Mouse (Mus musculus) ES-E14 (cell line): ENCODE data around the gene Psmb8. TPM values are rescaled to one million over a fixed set of nuclear protein-coding genes. Genes with fewer than 3 reads are reported as not detected.

ENCODE experiments used
- DNase-seq: peaks from one replicate; pipeline ENCODE4 v3.0.0-alpha.2; 2013; ENCODE audit warnings: low read depth, low spot score
- H3K27ac ChIP-seq: 2 replicates; pipeline ENCODE4 v1.5.1; 2012; ENCODE audit warnings: low read depth, mild to moderate bottlenecking, low read length, moderate library complexity, mixed read lengths; ENCODE audit not compliant: poor library complexity, insufficient read depth, severe bottlenecking
- H3K36me3 ChIP-seq: 2 replicates; pipeline ENCODE4 v1.6.1; 2012; ENCODE audit warnings: mild to moderate bottlenecking, low read length, moderate library complexity, mixed read lengths; ENCODE audit not compliant: control insufficient read depth, poor library complexity, insufficient read depth, severe bottlenecking
- H3K4me1 ChIP-seq, 2 experiments: fragments of 150-350 bp in 1 of 2; sonication (generic) in 1 of 2; 2 replicates each; pipeline ENCODE4 v1.6.1; 2012; ENCODE audit warnings: low read length in 2 of 2, mild to moderate bottlenecking in 1 of 2, mixed read lengths in 1 of 2; ENCODE audit not compliant: control insufficient read depth in 2 of 2, insufficient read depth in 2 of 2, poor library complexity in 1 of 2
- H3K4me3 ChIP-seq, 2 experiments: fragments of 150-350 bp in 1 of 2; sonication (generic) in 1 of 2; 2 replicates each; pipeline ENCODE4 v1.5.1; 2012; ENCODE audit warnings: low read length in 2 of 2, low read depth in 1 of 2, mild to moderate bottlenecking in 1 of 2, mixed read lengths in 1 of 2; ENCODE audit not compliant: insufficient read depth in 1 of 2, poor library complexity in 1 of 2, severe bottlenecking in 1 of 2
- H3K9ac ChIP-seq: 2 replicates; pipeline ENCODE4 v1.6.1; 2012; ENCODE audit warnings: low read depth, mild to moderate bottlenecking, low read length, mixed read lengths; ENCODE audit not compliant: poor library complexity, insufficient read depth, severe bottlenecking
- H3K9me3 ChIP-seq: fragments of 150-350 bp; sonication (generic); 2 replicates; pipeline ENCODE4 v1.6.1; 2012; ENCODE audit warnings: low read depth, mild to moderate bottlenecking, low read length; ENCODE audit not compliant: control insufficient read depth, insufficient read depth
- CHD2 ChIP-seq: IDR thresholded peaks from 2 replicates; pipeline ENCODE4 v1.6.1; 2014; ENCODE audit warnings: mild to moderate bottlenecking, low read depth, low read length, inconsistent platforms
- HCFC1 ChIP-seq: IDR thresholded peaks from 2 replicates; pipeline ENCODE4 v1.6.1; 2012; ENCODE audit warnings: low read length, inconsistent platforms, borderline replicate concordance; ENCODE audit not compliant: insufficient read depth
- MAFK ChIP-seq: IDR thresholded peaks from 2 replicates; pipeline ENCODE4 v1.6.1; 2014; ENCODE audit warnings: mild to moderate bottlenecking, low read depth, low read length, inconsistent platforms; ENCODE audit not compliant: insufficient read depth
- ZC3H11A ChIP-seq: IDR thresholded peaks from 2 replicates; pipeline ENCODE4 v1.6.1; 2012; ENCODE audit warnings: low read depth, mild to moderate bottlenecking, inconsistent platforms, low read length, borderline replicate concordance
- ZNF384 ChIP-seq: IDR thresholded peaks from 2 replicates; pipeline ENCODE4 v1.6.1; 2012; ENCODE audit warnings: low read depth, low read length, inconsistent platforms
- in situ Hi-C, 2 experiments: fragments of 600-800 bp; cut with MboI; formaldehyde crosslinking; loops; one replicate each; pipeline ENCODE4 v1.15.1; 2025; ENCODE audit warnings: low sequenced_read_pairs in 2 of 2, inconsistent platforms in 1 of 2; ENCODE audit not compliant: unreplicated experiment in 2 of 2
- total RNA-seq: library from RNA; depleted of rRNA; stranded (reverse); fragments of 300-350 nt; gene quantifications from 2 replicates; pipeline ENCODE4 v1.2.3, GENCODE M21; 2012

The Psmb8 gene
- total RNA-seq, 1 experiment: 7.4 TPM

GRCm38 (mm10) chr17:34183564-34184219 lies 13.8 kb upstream of the Psmb8 start:
- Histone ChIP-seq H3K27ac (no peak overlapping the region), H3K36me3 (no peaks in the 10 kb centered on the region), H3K4me1 (peaks cover 0 to 3% of the 10 kb centered on the region in 2 experiments; a peak in 1 of 4 replicates), H3K9ac (no peak overlapping the region), H3K4me3 (no peak overlapping the region), H3K9me3 (no peaks in the 10 kb centered on the region)
- in situ Hi-C loops: no loop called here
- TF ChIP-seq ZC3H11A (no peak), MAFK (no peak), CHD2 (no peak), ZNF384 (no peak), HCFC1 (no peak)
- no peak for DNase-seq

- H3K9ac ChIP-seq: no peak overlapping the region
- no peak for DNase-seq
- in situ Hi-C loops: no loop called here
- no peaks in the 10 kb centered on the region for H3K9me3 ChIP-seq
- no peak overlapping the region for H3K4me3 ChIP-seq
- H3K36me3 ChIP-seq: no peaks in the 10 kb centered on the region
- H3K4me1 ChIP-seq: peaks cover 0 to 3% of the 10 kb centered on the region in 2 experiments; a peak in 1 of 4 replicates
- no peak overlapping the region for H3K27ac ChIP-seq
- TF ChIP-seq CHD2 (no peak), ZNF384 (no peak), MAFK (no peak), ZC3H11A (no peak), HCFC1 (no peak)
Measured at GRCm38 (mm10) chr17:34185526-34185925, 12.0 kb upstream of the Psmb8 start.

- no peaks in the 10 kb centered on the region for H3K9me3 ChIP-seq
- peaks cover 0 to 3% of the 10 kb centered on the region in 2 experiments; a peak in 1 of 4 replicates for H3K4me1 ChIP-seq
- no peaks in the 10 kb centered on the region for H3K36me3 ChIP-seq
- H3K4me3 ChIP-seq: peak overlapping the region; percentile 45 to 88
- TF ChIP-seq CHD2 (no peak), ZNF384 (no peak), ZC3H11A (no peak), HCFC1 (no peak), MAFK (no peak)
- in situ Hi-C loops: no loop called here
- no peak overlapping the region for H3K27ac ChIP-seq
- no peak for DNase-seq
- H3K9ac ChIP-seq: peak overlapping the region; percentile 54; the same call in 1 of the 2 replicates
Measured at GRCm38 (mm10) chr17:34186885-34187260, 10.6 kb upstream of the Psmb8 start.

- peak; percentile 96 for DNase-seq
- Histone ChIP-seq H3K36me3 (no peaks in the 10 kb centered on the region), H3K4me1 (peaks cover 0 to 3% of the 10 kb centered on the region in 2 experiments; a peak in 1 of 4 replicates), H3K4me3 (peak within 1 kb of the TSS; percentile 66 to 88), H3K9me3 (no peaks in the 10 kb centered on the region), H3K27ac (no peak within 1 kb of the TSS), H3K9ac (peak within 1 kb of the TSS; percentile 54)
- TF ChIP-seq CHD2: peak; percentile 86
- TF ChIP-seq ZC3H11A: no peak
- in situ Hi-C loops: no loop called here
Measured at GRCm38 (mm10) chr17:34187261-34187916, 10.1 kb upstream of the Psmb8 start, which contains the start of the genes Tap1 and Psmb9. Tap1 (plus strand) TSS chr17:34187553. Psmb9 (minus strand) TSS chr17:34187764.
